Mouse (Mus musculus): ENCODE results near the gene Ifnb1. TPM values are rescaled to one million over a fixed set of nuclear protein-coding genes. Genes with fewer than 3 reads are reported as not detected.
"Not testable (repeated sequence)": the region's sequence is repeated elsewhere in the genome, so short reads cannot be mapped to it uniquely, and the experiment has no call there.

The Ifnb1 gene
- not detected in 2 replicates for polyA plus RNA-seq (2014; fragmentation: Nextera tagmentation; extraction: Ambion mirVana)

- WGBS, result 74% methylated on average over 4 of the region's 4 CpGs
- H3K36me3 ChIP-seq (ENCODE audit: control insufficient read depth, insufficient read depth, low read length), result no peaks in the 10 kb centered on the region
- H3K4me3 ChIP-seq (ENCODE audit: low read depth, low read length), result no peak within 1 kb of the TSS
- no peak within 1 kb of the TSS for H3K9ac ChIP-seq (ENCODE audit: low read length)
- H3K4me2 ChIP-seq (ENCODE audit: low read length), result no peak within 1 kb of the TSS
- no peaks in the 10 kb centered on the region for H3K9me3 ChIP-seq (ENCODE audit: control insufficient read depth, low read length)
- no peak for DNase-seq (ENCODE audit: low spot score)
- ATAC-seq (replicated peaks; ENCODE audit: low FRiP score, low TSS enrichment, low read depth), result no peak
- no peaks in the 10 kb centered on the region for H3K27me3 ChIP-seq (replicated peaks; ENCODE audit: control insufficient read depth, insufficient read depth, low read length)
- no peak within 1 kb of the TSS for H3K27ac ChIP-seq (ENCODE audit: low read depth)
- H3K4me1 ChIP-seq (replicated peaks; ENCODE audit: control insufficient read depth, insufficient read depth, low read length), result no peaks in the 10 kb centered on the region
These were observed at the start of gene Ifnb1 for GRCm38 (mm10) chr4:88522674-88523073. Gene Ifnb1, minus strand, starts transcription at chr4:88522774.

DNA sequence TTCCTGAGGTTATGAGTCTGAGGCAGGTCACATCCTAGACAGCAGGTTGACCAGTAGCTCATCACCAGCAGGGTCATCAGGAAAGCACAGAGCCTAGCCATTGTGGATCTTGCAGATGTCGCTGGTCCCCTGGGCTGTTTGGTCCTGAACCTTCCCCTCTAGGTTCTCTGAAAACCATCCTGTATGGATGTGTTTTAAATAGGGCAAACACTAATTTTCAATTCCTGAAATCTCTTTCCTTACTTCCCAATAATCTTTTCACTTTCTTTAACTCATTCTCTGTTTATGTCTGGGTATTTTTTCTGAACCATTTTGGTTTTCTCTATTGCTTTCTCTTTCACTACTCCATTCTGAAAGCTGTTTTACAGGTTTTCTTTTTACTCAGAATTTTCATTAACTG, 49.1 kb upstream of the Ifnb1 start, which contains the start of gene Ifna14:
TSS of gene Ifna14 (minus strand) at position 101 of the 400 bp plus-strand sequence.
- ATAC-seq (replicated peaks; ENCODE audit: low FRiP score, low TSS enrichment, low read depth), result no peak
- Histone ChIP-seq H3K9ac (ENCODE audit: low read length) (no peak within 1 kb of the TSS), H3K4me3 (ENCODE audit: low read depth, low read length) (no peak within 1 kb of the TSS), H3K4me1 (replicated peaks; ENCODE audit: control insufficient read depth, insufficient read depth, low read length) (no peaks in the 10 kb centered on the region), H3K4me2 (ENCODE audit: low read length) (no peak within 1 kb of the TSS), H3K36me3 (ENCODE audit: control insufficient read depth, insufficient read depth, low read length) (no peaks in the 10 kb centered on the region), H3K27ac (ENCODE audit: low read depth) (no peak within 1 kb of the TSS), H3K27me3 (replicated peaks; ENCODE audit: control insufficient read depth, insufficient read depth, low read length) (no peaks in the 10 kb centered on the region), H3K9me3 (ENCODE audit: control insufficient read depth, low read length) (no peaks in the 10 kb centered on the region)
- 88% methylated on average over 1 of the region's 1 CpGs for WGBS
- DNase-seq (ENCODE audit: low spot score), result no peak

DNA sequence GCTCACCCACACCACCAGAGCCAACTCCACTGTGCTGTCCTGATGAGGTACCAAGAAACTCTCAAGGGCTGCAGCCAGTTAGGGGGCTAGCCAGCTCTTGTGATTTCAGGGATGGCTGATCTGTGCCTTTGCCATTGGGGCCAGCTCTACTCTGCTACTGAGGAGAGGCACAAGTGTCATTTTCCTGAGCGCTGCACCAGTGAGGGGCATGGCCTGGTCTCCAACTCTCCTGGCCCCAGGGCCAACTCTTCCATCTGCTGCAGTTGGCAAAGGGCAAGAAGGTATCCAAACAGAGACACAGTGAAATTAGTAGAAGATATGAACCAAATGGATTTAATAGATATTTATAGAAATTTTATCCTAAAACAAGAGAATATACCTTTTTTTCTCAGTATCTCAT, 39.2 kb upstream of the Ifnb1 start:
- Histone ChIP-seq H3K4me3 (ENCODE audit: low read depth, low read length) (no peak overlapping the region), H3K27ac (ENCODE audit: low read depth) (no peak overlapping the region), H3K36me3 (ENCODE audit: control insufficient read depth, insufficient read depth, low read length) (no peaks in the 10 kb centered on the region), H3K4me1 (replicated peaks; ENCODE audit: control insufficient read depth, insufficient read depth, low read length) (no peaks in the 10 kb centered on the region), H3K27me3 (replicated peaks; ENCODE audit: control insufficient read depth, insufficient read depth, low read length) (no peaks in the 10 kb centered on the region), H3K9me3 (ENCODE audit: control insufficient read depth, low read length) (no peaks in the 10 kb centered on the region), H3K4me2 (ENCODE audit: low read length) (no peak overlapping the region), H3K9ac (ENCODE audit: low read length) (no peak overlapping the region)
- WGBS, result 97% methylated on average over 1 of the region's 1 CpGs
- no peak for ATAC-seq (replicated peaks; ENCODE audit: low FRiP score, low TSS enrichment, low read depth)
- no peak for DNase-seq (ENCODE audit: low spot score)

GRCm38 (mm10) chr4:88558145-88558544, 35.6 kb upstream of the Ifnb1 start, which contains the start of gene Ifna15:
Gene Ifna15, minus strand, starts transcription at chr4:88558245.
- not testable (repeated sequence) for H3K36me3 ChIP-seq (ENCODE audit: control insufficient read depth, insufficient read depth, low read length); H3K4me1 ChIP-seq (replicated peaks; ENCODE audit: control insufficient read depth, insufficient read depth, low read length); DNase-seq (ENCODE audit: low spot score); H3K4me3 ChIP-seq (ENCODE audit: low read depth, low read length); H3K9me3 ChIP-seq (ENCODE audit: control insufficient read depth, low read length); H3K27ac ChIP-seq (ENCODE audit: low read depth); ATAC-seq (replicated peaks; ENCODE audit: low FRiP score, low TSS enrichment, low read depth); H3K27me3 ChIP-seq (replicated peaks; ENCODE audit: control insufficient read depth, insufficient read depth, low read length); H3K4me2 ChIP-seq (ENCODE audit: low read length); H3K9ac ChIP-seq (ENCODE audit: low read length)

GRCm38 (mm10) chr4:88550161-88550945, 27.8 kb upstream of the Ifnb1 start:
- DNase-seq (ENCODE audit: low spot score) (peak; percentile 88), ATAC-seq (replicated peaks; ENCODE audit: low FRiP score, low TSS enrichment, low read depth) (peak; percentile 70; the same call in 1 of the 2 replicates)
- H3K9ac ChIP-seq (ENCODE audit: low read length), result no peak overlapping the region
- H3K9me3 ChIP-seq (ENCODE audit: control insufficient read depth, low read length), result no peaks in the 10 kb centered on the region
- peak overlapping the region; percentile 30 for H3K4me3 ChIP-seq (ENCODE audit: low read depth, low read length)
- H3K27me3 ChIP-seq (replicated peaks; ENCODE audit: control insufficient read depth, insufficient read depth, low read length), result no peaks in the 10 kb centered on the region
- no peaks in the 10 kb centered on the region for H3K36me3 ChIP-seq (ENCODE audit: control insufficient read depth, insufficient read depth, low read length)
- H3K4me1 ChIP-seq (replicated peaks; ENCODE audit: control insufficient read depth, insufficient read depth, low read length), result no peaks in the 10 kb centered on the region
- WGBS, result 34% methylated on average over 22 of the region's 22 CpGs
- no peak overlapping the region for H3K27ac ChIP-seq (ENCODE audit: low read depth)
- peak overlapping the region; percentile 52 for H3K4me2 ChIP-seq (ENCODE audit: low read length)

DNA sequence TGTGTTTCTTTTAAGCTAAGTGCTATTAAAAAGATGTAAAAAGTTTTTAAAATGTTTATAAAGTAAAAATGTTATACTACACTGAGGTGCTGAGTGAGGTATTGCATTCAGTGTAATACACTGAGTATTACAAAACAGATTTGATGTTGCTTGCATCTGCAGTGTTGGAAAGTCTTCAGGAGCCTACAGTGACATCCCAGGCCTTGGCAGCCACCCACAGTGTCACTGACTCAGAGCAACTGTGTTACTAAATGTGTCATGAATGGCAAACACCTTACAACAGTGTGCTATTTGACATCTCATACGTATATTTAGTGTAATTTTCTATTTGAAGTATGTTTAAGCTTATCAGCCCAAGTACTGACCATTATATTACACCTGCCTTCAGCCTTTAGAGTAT, 25.4 kb upstream of the Ifnb1 start:
- no peak overlapping the region for H3K4me3 ChIP-seq (ENCODE audit: low read depth, low read length)
- H3K27ac ChIP-seq (ENCODE audit: low read depth), result no peak overlapping the region
- no peaks in the 10 kb centered on the region for H3K9me3 ChIP-seq (ENCODE audit: control insufficient read depth, low read length)
- H3K9ac ChIP-seq (ENCODE audit: low read length), result no peak overlapping the region
- H3K4me1 ChIP-seq (replicated peaks; ENCODE audit: control insufficient read depth, insufficient read depth, low read length), result no peaks in the 10 kb centered on the region
- no peaks in the 10 kb centered on the region for H3K36me3 ChIP-seq (ENCODE audit: control insufficient read depth, insufficient read depth, low read length)
- no peak overlapping the region for H3K4me2 ChIP-seq (ENCODE audit: low read length)
- 78% methylated on average over 1 of the region's 1 CpGs for WGBS
- no peak for DNase-seq (ENCODE audit: low spot score)
- no peaks in the 10 kb centered on the region for H3K27me3 ChIP-seq (replicated peaks; ENCODE audit: control insufficient read depth, insufficient read depth, low read length)
- ATAC-seq (replicated peaks; ENCODE audit: low FRiP score, low TSS enrichment, low read depth), result no peak

- ATAC-seq (replicated peaks; ENCODE audit: low FRiP score, low TSS enrichment, low read depth), result peak; percentile 47; the same call in 1 of the 2 replicates
These were observed 21.2 kb upstream of the Ifnb1 start for GRCm38 (mm10) chr4:88543649-88544234.

GRCm38 (mm10) chr4:88537328-88537727, 14.8 kb upstream of the Ifnb1 start:
- Histone ChIP-seq H3K9ac (ENCODE audit: low read length) (no peak overlapping the region), H3K4me1 (replicated peaks; ENCODE audit: control insufficient read depth, insufficient read depth, low read length) (peaks cover 13% of the 10 kb centered on the region), H3K9me3 (ENCODE audit: control insufficient read depth, low read length) (no peaks in the 10 kb centered on the region), H3K4me3 (ENCODE audit: low read depth, low read length) (no peak overlapping the region), H3K27ac (ENCODE audit: low read depth) (no peak overlapping the region), H3K36me3 (ENCODE audit: control insufficient read depth, insufficient read depth, low read length) (no peaks in the 10 kb centered on the region), H3K4me2 (ENCODE audit: low read length) (no peak overlapping the region), H3K27me3 (replicated peaks; ENCODE audit: control insufficient read depth, insufficient read depth, low read length) (no peaks in the 10 kb centered on the region)
- WGBS, result 64% methylated on average over 12 of the region's 12 CpGs
- ATAC-seq (replicated peaks; ENCODE audit: low FRiP score, low TSS enrichment, low read depth) (no peak), DNase-seq (ENCODE audit: low spot score) (no peak)

More at GRCm38 (mm10) chr4:88543649-88544234, 21.2 kb upstream of the Ifnb1 start:
- no peak for DNase-seq (ENCODE audit: low spot score)
- no peaks in the 10 kb centered on the region for H3K9me3 ChIP-seq (ENCODE audit: control insufficient read depth, low read length)
- no peaks in the 10 kb centered on the region for H3K4me1 ChIP-seq (replicated peaks; ENCODE audit: control insufficient read depth, insufficient read depth, low read length)
- H3K4me3 ChIP-seq (ENCODE audit: low read depth, low read length), result no peak overlapping the region
- no peak overlapping the region for H3K4me2 ChIP-seq (ENCODE audit: low read length)
- H3K36me3 ChIP-seq (ENCODE audit: control insufficient read depth, insufficient read depth, low read length), result no peaks in the 10 kb centered on the region
- H3K9ac ChIP-seq (ENCODE audit: low read length), result no peak overlapping the region
- WGBS, result 47% methylated on average over 2 of the region's 2 CpGs
- no peak overlapping the region for H3K27ac ChIP-seq (ENCODE audit: low read depth)
- H3K27me3 ChIP-seq (replicated peaks; ENCODE audit: control insufficient read depth, insufficient read depth, low read length), result no peaks in the 10 kb centered on the region

Measured in intestine, embryonic 14.5 days (tissue).